Mouse (Mus musculus): ENCODE data around the gene Abcf2.

Abcf2 gene

GRCm38 (mm10) chr5:24577183-24577929, at the start of gene Abcf2:
Abcf2 (minus strand) TSS chr5:24577467.
- peak; percentile 100 for DNase-seq (ENCODE audit: low spot score)

GRCm38 (mm10) chr5:24624822-24625120, 47.5 kb upstream of the Abcf2 start:
- DNase-seq (ENCODE audit: low spot score) = no peak

- DNase-seq (ENCODE audit: low spot score) = peak; percentile 64
Observed at GRCm38 (mm10) chr5:24623986-24624821, 46.9 kb upstream of the Abcf2 start, which contains the start of gene Smarcd3. Smarcd3 (minus strand) TSS chr5:24624411.

- no peak for DNase-seq (ENCODE audit: low spot score)
Observed at GRCm38 (mm10) chr5:24623041-24623985, 46.0 kb upstream of the Abcf2 start.

GRCm38 (mm10) chr5:24622386-24623040, 45.2 kb upstream of the Abcf2 start:
- DNase-seq (ENCODE audit: low spot score) = no peak

GRCm38 (mm10) chr5:24620626-24621025, 43.4 kb upstream of the Abcf2 start:
- DNase-seq (ENCODE audit: low spot score) = no peak

GRCm38 (mm10) chr5:24620116-24620515, 42.8 kb upstream of the Abcf2 start:
- no peak for DNase-seq (ENCODE audit: low spot score)

- no peak for DNase-seq (ENCODE audit: low spot score)
Observed at GRCm38 (mm10) chr5:24618921-24619320, 41.7 kb upstream of the Abcf2 start.

GRCm38 (mm10) chr5:24615097-24615496, 37.8 kb upstream of the Abcf2 start:
- DNase-seq (ENCODE audit: low spot score) = no peak

GRCm38 (mm10) chr5:24612302-24612649, 35.0 kb upstream of the Abcf2 start:
- no peak for DNase-seq (ENCODE audit: low spot score)

- no peak for DNase-seq (ENCODE audit: low spot score)
Observed at GRCm38 (mm10) chr5:24611366-24612301, 34.4 kb upstream of the Abcf2 start.

GRCm38 (mm10) chr5:24609388-24609787, 32.1 kb upstream of the Abcf2 start:
- DNase-seq (ENCODE audit: low spot score) = no peak

GRCm38 (mm10) chr5:24605980-24606665, 28.9 kb upstream of the Abcf2 start:
- DNase-seq (ENCODE audit: low spot score) = no peak

GRCm38 (mm10) chr5:24605321-24605979, 28.2 kb upstream of the Abcf2 start:
- DNase-seq (ENCODE audit: low spot score) = peak; percentile 14

- DNase-seq (ENCODE audit: low spot score) = peak; percentile 92
Observed at GRCm38 (mm10) chr5:24604656-24605100, 27.4 kb upstream of the Abcf2 start.

GRCm38 (mm10) chr5:24604080-24604655, 26.9 kb upstream of the Abcf2 start:
- DNase-seq (ENCODE audit: low spot score) = no peak

- DNase-seq (ENCODE audit: low spot score) = no peak
Observed at GRCm38 (mm10) chr5:24603431-24604010, 26.3 kb upstream of the Abcf2 start.

GRCm38 (mm10) chr5:24602751-24603343, 25.6 kb upstream of the Abcf2 start:
- DNase-seq (ENCODE audit: low spot score) = peak; percentile 87
